Comparison of ENCODE assay signal across 9 mouse cellular contexts in genomic region chr4:98107936-98108675, GRCm38 (mm10).
A peak's percentile ranks its signal among the peaks of the same experiment; 100 is the strongest.
DNase-seq lines count a peak whose midpoint lies in the region; ATAC-seq and TF ChIP-seq lines count a peak whose summit lies in the region.
"Had no signal": no experiment of that assay in that cellular context is flagged by ENCODE, and none has a peak within 500 bp of the region (broad histone marks: within the 10 kb centered on the region; RNA-seq: fewer than 3 reads in every experiment).

No protein-coding gene starts in this region.

- peaks cover 26% of the 10 kb centered on the region; the same call in 1 of the 2 replicates for H3K4me1 ChIP-seq in kidney, adult 2 months (ENCODE audit: control insufficient read depth, insufficient read depth, low read length)
- H3K4me1 ChIP-seq in embryonic facial prominence, embryonic 14.5 days (ENCODE audit: control insufficient read depth, insufficient read depth, low read length) = peaks cover 59% of the 10 kb centered on the region
- H3K4me1 ChIP-seq in hindbrain, embryonic 14.5 days (replicated peaks; ENCODE audit: control insufficient read depth, insufficient read depth, low read length) = peaks cover 31% of the 10 kb centered on the region

- no peaks in the 10 kb centered on the region for H3K79me2 ChIP-seq in myocyte (ENCODE audit: control insufficient read depth, insufficient read depth)

- no peak overlapping the region for H3K9ac ChIP-seq in embryonic facial prominence, embryonic 14.5 days (ENCODE audit: low read depth, low read length)
- H3K9ac ChIP-seq in hindbrain, embryonic 14.5 days = no peak overlapping the region
- H3K9ac ChIP-seq: liver, embryonic 13.5 days had no signal

- no peak for TF ChIP-seq POLR2A in kidney, adult 2 months (IDR thresholded peaks at IDR 0.05; ENCODE audit: low read depth, low read length)
- no peak for TF ChIP-seq POLR2A in myocyte (IDR thresholded peaks at IDR 0.05; ENCODE audit: insufficient read length, low read depth)

- H3K27ac ChIP-seq in kidney, adult 2 months (ENCODE audit: insufficient read depth, low read depth, low read length) = no peak overlapping the region
- H3K27ac ChIP-seq in embryonic facial prominence, embryonic 14.5 days (replicated peaks; ENCODE audit: low read depth, low read length) = peak overlapping the region; percentile 82
- H3K27ac ChIP-seq in hindbrain, embryonic 14.5 days = peak overlapping the region; percentile 87
- H3K27ac ChIP-seq: liver, embryonic 13.5 days had no signal

- no peak for TF ChIP-seq CTCF in kidney, adult 2 months (conservative IDR thresholded peaks at IDR 0.05; ENCODE audit: insufficient read depth, insufficient read length, low read depth, low read length)

- 38% methylated on average over 9 of the region's 9 CpGs for WGBS in kidney, adult 2 months
- WGBS in embryonic facial prominence, embryonic 14.5 days = 10% methylated on average over 9 of the region's 9 CpGs
- 6% methylated on average over 9 of the region's 9 CpGs for WGBS in hindbrain, embryonic 14.5 days

- ATAC-seq in embryonic facial prominence, embryonic 14.5 days (ENCODE audit: low read depth) = no peak
- ATAC-seq in hindbrain, embryonic 14.5 days (ENCODE audit: low FRiP score) = 0 out of 2 replicates have a peak, but pooled peaks have one; percentile 7
- no peak for ATAC-seq in CD4-positive, CD25-positive, alpha-beta regulatory T cell, adult 4 months

- H3K9me3 ChIP-seq in embryonic facial prominence, embryonic 14.5 days (ENCODE audit: control insufficient read depth, low read length) = no peaks in the 10 kb centered on the region
- H3K9me3 ChIP-seq in hindbrain, embryonic 14.5 days (ENCODE audit: control insufficient read depth, low read length) = no peaks in the 10 kb centered on the region
- H3K9me3 ChIP-seq: liver, embryonic 13.5 days had no signal

- H3K4me2 ChIP-seq in embryonic facial prominence, embryonic 14.5 days (ENCODE audit: low read depth, low read length) = peak overlapping the region; percentile 26; the same call in 1 of the 2 replicates
- H3K4me2 ChIP-seq in hindbrain, embryonic 14.5 days (replicated peaks) = 0 out of 2 replicates have a peak overlapping the region, but pooled peaks have one; percentile 17
- peak overlapping the region; percentile 30 for H3K4me2 ChIP-seq in myocyte (ENCODE audit: low read depth)
- H3K4me2 ChIP-seq: liver, embryonic 13.5 days had no signal

- H3ac ChIP-seq in myocyte (ENCODE audit: control insufficient read depth, insufficient read length) = no peak overlapping the region

- DNase-seq in kidney, adult 2 months = peak; percentile 48
- no peak for DNase-seq in kidney, adult 8-10 months
- DNase-seq in embryonic facial prominence, embryonic 14.5 days (ENCODE audit: low spot score) = peak; percentile 74
- no peak for DNase-seq in hindbrain, embryonic 14.5 days (ENCODE audit: low spot score)
- DNase-seq in cerebellum, postnatal 4 days (ENCODE audit: low spot score in 2 of 2) = no peak
- DNase-seq in adrenal gland, adult 18-20 months (ENCODE audit: low spot score in 2 of 2) = no peak
- DNase-seq: liver, embryonic 13.5 days had no signal

- H3K4me3 ChIP-seq in kidney, adult 2 months (ENCODE audit: insufficient read depth, low read depth, low read length) = no peak overlapping the region
- H3K4me3 ChIP-seq in embryonic facial prominence, embryonic 14.5 days (ENCODE audit: low read depth, low read length) = no peak overlapping the region
- no peak overlapping the region for H3K4me3 ChIP-seq in hindbrain, embryonic 14.5 days (replicated peaks; ENCODE audit: low read length)
- no peak overlapping the region for H3K4me3 ChIP-seq in myocyte
- H3K4me3 ChIP-seq: liver, embryonic 13.5 days had no signal

- H3K27me3 ChIP-seq in kidney, adult 2 months (replicated peaks; ENCODE audit: control insufficient read depth, insufficient read depth, low read length) = no peaks in the 10 kb centered on the region; the same call in 1 of the 2 replicates
- H3K27me3 ChIP-seq in embryonic facial prominence, embryonic 14.5 days (replicated peaks; ENCODE audit: control insufficient read depth, insufficient read depth, low read length) = no peaks in the 10 kb centered on the region
- no peaks in the 10 kb centered on the region for H3K27me3 ChIP-seq in hindbrain, embryonic 14.5 days (ENCODE audit: control insufficient read depth, insufficient read depth, low read length)
- H3K27me3 ChIP-seq in myocyte (ENCODE audit: control insufficient read depth, insufficient read depth, insufficient read length) = no peaks in the 10 kb centered on the region

- no peaks in the 10 kb centered on the region; the same call in 1 of the 2 replicates for H3K36me3 ChIP-seq in kidney, adult 2 months (ENCODE audit: control insufficient read depth, insufficient read depth, low read length)
- H3K36me3 ChIP-seq in embryonic facial prominence, embryonic 14.5 days (ENCODE audit: control insufficient read depth, insufficient read depth, low read length) = 0 out of 2 replicates have a peak, but pooled peaks cover 6% of the 10 kb centered on the region
- no peaks in the 10 kb centered on the region for H3K36me3 ChIP-seq in hindbrain, embryonic 14.5 days (replicated peaks; ENCODE audit: control insufficient read depth, insufficient read depth)
- H3K36me3 ChIP-seq in myocyte (ENCODE audit: control insufficient read depth, insufficient read depth) = no peaks in the 10 kb centered on the region
- H3K36me3 ChIP-seq: liver, embryonic 13.5 days had no signal

TF ChIP-seq in myocyte, 11 proteins besides CTCF, POLR2A, EP300 and RAD21:
- TF ChIP-seq POLR2AphosphoS2 (IDR thresholded peaks at IDR 0.05; ENCODE audit: insufficient read length, low read depth) (no peak), REST (IDR thresholded peaks at IDR 0.05; ENCODE audit: insufficient read depth, insufficient read length) (no peak), E2F4 (IDR thresholded peaks at IDR 0.05; ENCODE audit: insufficient read depth) (no peak), MYOD1 (IDR thresholded peaks at IDR 0.05; ENCODE audit: control insufficient read depth in 1 of 3, insufficient read length in 2 of 3, low read depth in 2 of 3) (no peak), TCF12 (IDR thresholded peaks at IDR 0.05; ENCODE audit: insufficient read depth, poor library complexity, severe bottlenecking) (no peak), CEBPB (IDR thresholded peaks at IDR 0.05; ENCODE audit: insufficient read depth, poor library complexity, severe bottlenecking) (no peak), USF1 (IDR thresholded peaks at IDR 0.05; ENCODE audit: low read depth) (no peak), MAX (IDR thresholded peaks at IDR 0.05; ENCODE audit: low read depth) (no peak), TCF3 (IDR thresholded peaks at IDR 0.05; ENCODE audit: insufficient read length, low read depth) (no peak), MYOG (IDR thresholded peaks at IDR 0.05; ENCODE audit: control insufficient read depth in 1 of 3, insufficient read depth in 1 of 3, insufficient read length in 2 of 3, low read depth in 2 of 3) (no peak), SRF (IDR thresholded peaks at IDR 0.05; ENCODE audit: control insufficient read depth, insufficient read length, low read depth) (no peak)

Comparison
In these comparisons a context has a peak if more than half of its experiments do, and no peak if none do; other contexts are left out.
1. DNase-seq: peak in kidney, adult 2 months (single experiment) and embryonic facial prominence, embryonic 14.5 days (single experiment); none in kidney, adult 8-10 months (0 of 2), hindbrain, embryonic 14.5 days (single experiment), cerebellum, postnatal 4 days (0 of 2) and adrenal gland, adult 18-20 months (0 of 2).
2. Peak in every context shown above with its lines, with median percentiles within 50 percentile points of each other: H3K4me2 ChIP-seq.